Mouse (Mus musculus) frontal cortex, adult 2 months (tissue): ENCODE results near the gene Jhy. TPM values are rescaled to one million over a fixed set of nuclear protein-coding genes. Genes with fewer than 3 reads are reported as not detected.

Experiments
- DNase-seq, 2 experiments: peaks; one replicate each; pipeline ENCODE4 v3.0.0; 2022; ENCODE audit warnings: low spot score in 1 of 2; ENCODE audit errors: extremely low spot score in 1 of 2
- polyA plus RNA-seq: library from polyadenylated mRNA; depleted of rRNA; stranded (reverse); fragments of >200 nt; gene quantifications from 2 replicates; pipeline ENCODE4 v1.2.3, GENCODE M21; 2012; rRNA removed

Jhy gene
- polyA plus RNA-seq, 1 experiment = 0.24 TPM

- DNase-seq = no peak
These were observed 92.4 kb downstream of the Jhy start for GRCm38 (mm10) chr9:40871369-40872155.

GRCm38 (mm10) chr9:40870331-40870730, 93.6 kb downstream of the Jhy start:
- no peak for DNase-seq

- no peak for DNase-seq
These were observed 104.7 kb downstream of the Jhy start for GRCm38 (mm10) chr9:40859196-40859595.

- no peak for DNase-seq
These were observed 105.3 kb downstream of the Jhy start for GRCm38 (mm10) chr9:40858461-40859160.

- DNase-seq = no peak
These were observed 112.4 kb downstream of the Jhy start for GRCm38 (mm10) chr9:40851515-40851914.

Other genes starting within 250 kb of the Jhy start
- gene Hspa8, start 163.1 kb downstream of the Jhy start, polyA plus RNA-seq = 1,947 and 2,084 TPM in 2 replicates
- 0.13 and 0.14 TPM in 2 replicates for gene Bsx, start 90.0 kb downstream of the Jhy start, polyA plus RNA-seq
- gene Crtam, start 40.5 kb upstream of the Jhy start, polyA plus RNA-seq = 0.04 and 0.06 TPM in 2 replicates
- gene Ubash3b, start 197.6 kb upstream of the Jhy start, polyA plus RNA-seq = 18.6 and 19.1 TPM in 2 replicates